Mouse (Mus musculus) embryonic fibroblast, embryonic 13.5 days (primary cell): ENCODE results near the gene Fhit. TPM values are rescaled to one million over a fixed set of nuclear protein-coding genes. Genes with fewer than 3 reads are reported as not detected.
A peak's percentile ranks its signal among the peaks of the same experiment; 100 is the strongest.

Experiments used
- H3K27ac ChIP-seq: 2 replicates; pipeline ENCODE4 v1.5.1; 2012; ENCODE audit warnings: low read length, control low read depth, inconsistent platforms; ENCODE audit not compliant: insufficient read depth
- H3K4me1 ChIP-seq: 2 replicates; pipeline ENCODE4 v1.6.1; 2011; ENCODE audit warnings: low read length; ENCODE audit not compliant: control insufficient read depth, insufficient read depth
- H3K4me3 ChIP-seq: 2 replicates; pipeline ENCODE4 v1.5.1; 2011; ENCODE audit warnings: mild to moderate bottlenecking, control low read depth, low read length; ENCODE audit not compliant: insufficient read depth
- CTCF ChIP-seq: IDR thresholded peaks from 2 replicates; pipeline ENCODE4 v1.5.1; 2011; ENCODE audit warnings: mild to moderate bottlenecking, control low read depth, low read length, moderate library complexity, borderline replicate concordance; ENCODE audit not compliant: insufficient read depth
- POLR2A ChIP-seq: IDR thresholded peaks from 2 replicates; pipeline ENCODE4 v1.6.1; 2011; ENCODE audit warnings: low read depth, mild to moderate bottlenecking, control low read depth, low read length, moderate library complexity
- polyA plus RNA-seq: library from polyadenylated mRNA; stranded (reverse); fragments of >200 nt; gene quantifications from 2 replicates; pipeline ENCODE4 v1.2.4, GENCODE M21; 2011; ENCODE audit warnings: low read depth; ENCODE audit not compliant: missing spikeins, insufficient read length

Fhit gene
- polyA plus RNA-seq, 1 experiment: 1.4 TPM

DNA sequence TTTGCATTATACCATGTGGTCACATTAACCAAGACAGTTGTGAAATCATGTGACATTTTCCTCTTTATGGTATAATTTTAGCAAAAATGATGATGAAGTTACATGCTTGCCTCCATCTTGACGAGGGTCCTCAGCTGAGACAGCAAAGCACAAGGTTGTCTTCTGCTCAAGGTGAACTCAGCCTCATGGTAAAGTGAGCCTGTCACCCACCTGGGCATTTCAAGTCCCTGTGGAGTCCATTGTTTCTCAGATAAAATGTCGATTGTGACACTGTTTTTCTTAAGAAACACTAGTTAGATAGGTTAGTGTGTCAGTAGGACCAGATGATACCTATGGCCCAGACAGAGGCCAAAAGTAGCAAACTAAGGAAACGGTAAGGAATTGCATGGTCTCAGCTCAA, 1464.7 kb downstream of the Fhit start:
- no peak for TF ChIP-seq CTCF
- TF ChIP-seq POLR2A: no peak
- Histone ChIP-seq H3K4me1 (peaks cover 20% of the 10 kb centered on the region), H3K4me3 (no peak overlapping the region), H3K27ac (no peak overlapping the region)

DNA sequence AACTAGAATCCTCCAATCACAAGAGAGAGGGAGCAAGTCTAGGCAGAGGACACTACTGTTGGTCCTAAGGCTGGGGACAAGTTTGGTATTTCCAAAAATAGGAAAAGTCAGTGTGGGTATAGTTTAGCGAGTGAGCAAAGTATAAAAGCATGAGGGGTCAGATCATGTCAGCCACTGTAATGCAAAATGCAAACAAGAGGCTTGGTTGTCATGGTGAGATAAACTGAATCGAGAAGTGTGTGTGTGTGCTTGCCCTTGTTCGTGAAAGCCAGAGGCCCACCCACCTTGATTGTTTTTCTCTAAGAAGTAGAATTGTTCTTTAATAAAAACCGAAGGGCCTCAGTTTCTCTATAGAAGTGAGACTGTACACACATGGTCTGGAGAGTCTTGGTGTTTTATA, 1465.8 kb downstream of the Fhit start:
- H3K4me1 ChIP-seq: peaks cover 20% of the 10 kb centered on the region
- no peak for TF ChIP-seq CTCF
- TF ChIP-seq POLR2A: no peak
- no peak overlapping the region for H3K4me3 ChIP-seq
- no peak overlapping the region for H3K27ac ChIP-seq

DNA sequence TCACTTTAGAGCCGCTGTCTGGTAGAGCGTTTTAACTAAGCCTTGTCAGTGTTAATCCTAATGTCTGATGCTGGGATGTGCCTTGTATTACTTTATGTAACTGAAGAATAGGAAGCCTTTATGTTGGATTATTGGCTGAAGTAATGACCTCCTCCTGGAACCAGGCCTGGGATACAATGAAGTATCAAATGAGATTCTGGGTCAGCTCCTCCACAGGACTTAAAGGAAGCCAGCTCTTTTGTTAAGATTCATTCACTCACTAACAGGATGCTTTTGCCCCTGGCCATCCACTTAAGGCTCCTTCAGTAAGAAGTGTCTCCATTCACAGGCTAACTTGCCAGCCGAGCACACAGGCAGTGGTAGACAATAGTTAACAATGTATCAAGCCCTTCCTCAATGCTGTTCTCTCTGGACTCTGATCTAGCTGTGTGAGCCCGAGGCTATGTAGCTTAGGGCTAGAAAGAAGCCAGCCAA, 1466.6 kb downstream of the Fhit start:
- no peak for TF ChIP-seq CTCF
- TF ChIP-seq POLR2A: no peak
- Histone ChIP-seq H3K27ac (no peak overlapping the region), H3K4me1 (peaks cover 20% of the 10 kb centered on the region), H3K4me3 (no peak overlapping the region)

DNA sequence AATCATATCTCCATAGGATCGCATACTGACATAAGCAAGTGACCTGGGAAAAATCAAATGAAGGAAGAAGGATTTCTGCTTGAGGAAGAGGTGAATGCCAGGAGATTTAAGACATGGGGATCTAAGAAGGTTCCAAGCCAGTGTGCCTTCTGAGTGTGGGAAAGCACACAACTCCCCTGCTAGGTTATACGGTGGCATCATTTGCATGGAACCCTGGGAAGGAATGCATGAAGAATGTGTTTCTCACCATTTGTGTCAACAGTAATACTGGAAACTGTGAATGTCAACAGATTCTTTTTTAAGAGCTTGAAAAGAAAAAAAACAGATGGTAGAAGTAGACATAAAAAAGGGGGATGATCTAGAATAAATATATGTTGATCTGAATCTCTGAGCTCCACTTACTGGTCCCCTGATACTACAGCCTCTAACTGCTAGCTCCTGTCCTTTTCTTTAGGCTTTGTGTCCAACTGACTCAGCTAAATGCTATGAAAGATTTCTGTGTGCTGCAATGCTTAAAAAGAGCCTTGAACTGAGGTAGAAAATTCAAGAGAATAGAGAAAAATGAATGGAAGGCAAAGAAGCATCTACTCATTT, 1473.1 kb downstream of the Fhit start:
- no peak overlapping the region for H3K4me3 ChIP-seq
- TF ChIP-seq POLR2A (no peak), CTCF (no peak)

DNA sequence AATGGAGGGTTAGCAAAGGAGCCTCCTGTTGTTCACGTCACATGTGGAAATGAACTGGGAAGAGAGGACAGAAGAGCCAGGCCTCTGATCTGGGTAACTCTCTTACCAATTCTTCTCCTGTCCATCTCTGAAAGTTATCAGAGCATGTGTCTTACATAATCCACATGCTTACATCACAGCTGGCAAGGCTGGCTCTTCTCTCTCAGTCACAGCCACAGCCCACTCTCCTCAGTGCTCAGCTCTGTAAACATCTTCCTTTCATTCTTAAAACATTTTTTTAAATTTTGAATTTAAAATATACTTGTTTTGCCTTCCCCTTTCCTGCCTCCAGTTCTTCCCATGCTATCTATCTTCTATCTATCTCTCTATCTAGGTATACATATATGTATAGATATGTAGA, 1477.5 kb downstream of the Fhit start:
- Histone ChIP-seq H3K27ac (no peak overlapping the region), H3K4me3 (no peak overlapping the region), H3K4me1 (peaks cover 5% of the 10 kb centered on the region)
- no peak for TF ChIP-seq CTCF
- TF ChIP-seq POLR2A: no peak

More for the DNA sequence above, 1473.1 kb downstream of the Fhit start:
- Histone ChIP-seq H3K27ac (peak overlapping the region; percentile 61; the same call in 1 of the 2 replicates), H3K4me1 (peaks cover 11% of the 10 kb centered on the region)

DNA sequence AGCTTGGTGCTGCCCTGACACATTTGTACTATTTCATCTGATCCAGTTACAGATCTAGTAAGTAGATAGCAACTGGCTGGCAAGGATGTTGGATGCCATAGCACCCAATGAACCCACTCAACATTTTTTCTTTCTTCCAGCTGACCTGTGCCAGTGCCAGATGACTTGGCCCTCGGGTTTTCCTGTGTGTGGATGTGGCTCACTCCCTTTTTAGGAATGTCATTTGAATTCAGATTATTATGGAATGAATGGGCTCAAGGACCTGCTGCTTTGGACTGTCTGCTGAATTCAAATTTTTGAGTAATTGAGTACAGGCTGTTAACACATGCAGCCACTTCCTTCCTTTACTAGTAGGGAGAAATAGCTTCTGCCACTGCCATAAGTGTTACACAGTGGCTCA, 1489.1 kb downstream of the Fhit start:
- Histone ChIP-seq H3K4me3 (no peak overlapping the region), H3K27ac (no peak overlapping the region), H3K4me1 (no peaks in the 10 kb centered on the region; the same call in none of the 2 replicates)
- TF ChIP-seq CTCF: no peak
- no peak for TF ChIP-seq POLR2A

DNA sequence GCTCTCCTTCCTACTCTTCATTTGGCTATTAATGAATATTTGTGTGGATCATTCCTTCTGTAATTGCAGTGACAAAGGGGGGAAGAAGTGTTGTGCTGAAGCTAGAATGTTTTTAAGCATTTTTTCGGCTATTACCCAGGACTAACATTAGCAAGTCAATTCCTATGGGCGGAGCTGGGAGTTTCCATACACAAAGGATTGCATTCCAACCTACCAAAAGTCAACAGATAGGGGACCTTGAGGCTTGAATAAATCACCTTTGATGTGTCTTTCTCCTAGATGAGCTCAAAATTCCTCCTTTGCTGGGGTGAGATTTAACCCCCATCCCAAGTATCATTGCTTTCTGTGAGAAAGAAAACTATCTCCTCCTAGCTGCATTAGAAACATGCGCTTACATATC, 1490.1 kb downstream of the Fhit start:
- H3K4me1 ChIP-seq: no peaks in the 10 kb centered on the region; the same call in none of the 2 replicates
- H3K27ac ChIP-seq: no peak overlapping the region
- no peak overlapping the region for H3K4me3 ChIP-seq
- TF ChIP-seq CTCF (no peak), POLR2A (no peak)

DNA sequence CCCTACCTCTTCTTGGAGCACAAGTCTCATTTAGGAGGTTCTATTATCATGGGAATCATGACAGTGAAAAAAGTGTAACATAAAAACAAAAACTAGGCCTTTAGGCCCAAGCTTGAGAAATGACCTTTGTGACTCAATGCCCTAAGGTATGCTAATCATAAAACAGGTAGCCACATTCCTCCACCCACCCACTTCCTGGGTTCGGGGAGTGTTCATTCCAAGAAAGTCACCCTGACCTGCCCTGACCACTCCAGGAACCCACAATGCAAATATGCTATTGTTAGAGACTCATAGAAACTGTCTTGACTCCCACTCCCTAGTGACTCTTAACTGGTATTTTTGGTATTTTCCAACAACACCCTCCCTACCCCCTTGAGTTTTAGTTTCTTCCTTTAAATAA, 1492.1 kb downstream of the Fhit start:
- Histone ChIP-seq H3K4me1 (no peaks in the 10 kb centered on the region; the same call in none of the 2 replicates), H3K4me3 (no peak overlapping the region), H3K27ac (no peak overlapping the region)
- TF ChIP-seq CTCF (no peak), POLR2A (no peak)

DNA sequence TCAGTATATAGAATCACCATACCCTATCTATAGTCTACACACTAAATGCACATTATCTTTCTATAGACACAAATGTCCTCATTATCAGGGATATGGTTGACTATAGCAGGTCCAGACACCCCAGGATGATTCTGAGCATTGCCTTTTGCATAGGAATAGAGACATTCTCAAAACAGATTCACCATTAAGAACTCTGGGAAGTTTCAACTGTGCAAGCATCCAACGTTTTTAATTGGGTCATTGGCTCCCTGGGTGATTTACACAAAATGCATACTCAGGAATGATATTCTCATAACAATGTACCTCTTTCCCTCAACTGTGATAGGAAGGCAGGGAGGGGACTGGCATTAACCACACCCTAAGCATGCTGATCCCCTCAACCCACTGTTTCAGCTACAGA, 1503.4 kb downstream of the Fhit start:
- Histone ChIP-seq H3K4me1 (no peaks in the 10 kb centered on the region), H3K4me3 (no peak overlapping the region), H3K27ac (no peak overlapping the region)
- TF ChIP-seq POLR2A (no peak), CTCF (no peak)

DNA sequence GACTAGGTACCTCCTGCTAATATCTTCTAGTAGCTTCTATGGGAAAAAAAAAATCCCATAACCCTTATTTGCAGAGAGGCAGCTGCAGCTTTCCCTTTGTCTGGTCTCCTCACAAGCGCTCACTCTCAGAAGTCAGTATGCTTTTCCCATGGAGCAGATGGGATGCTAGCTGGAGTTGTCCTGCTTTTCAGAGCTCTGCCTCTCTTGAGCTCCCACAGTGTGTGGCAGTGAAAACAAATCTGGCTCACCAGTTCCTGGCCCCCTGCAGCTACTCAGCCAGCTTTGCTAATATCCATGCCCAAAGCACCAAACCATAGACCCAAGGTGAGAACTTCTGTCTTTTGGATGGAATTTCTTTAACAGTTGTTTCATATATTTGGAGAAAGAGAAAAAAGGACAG, 1510.4 kb downstream of the Fhit start:
- H3K27ac ChIP-seq: no peak overlapping the region
- TF ChIP-seq POLR2A (no peak), CTCF (no peak)
- H3K4me1 ChIP-seq: no peaks in the 10 kb centered on the region
- no peak overlapping the region for H3K4me3 ChIP-seq

DNA sequence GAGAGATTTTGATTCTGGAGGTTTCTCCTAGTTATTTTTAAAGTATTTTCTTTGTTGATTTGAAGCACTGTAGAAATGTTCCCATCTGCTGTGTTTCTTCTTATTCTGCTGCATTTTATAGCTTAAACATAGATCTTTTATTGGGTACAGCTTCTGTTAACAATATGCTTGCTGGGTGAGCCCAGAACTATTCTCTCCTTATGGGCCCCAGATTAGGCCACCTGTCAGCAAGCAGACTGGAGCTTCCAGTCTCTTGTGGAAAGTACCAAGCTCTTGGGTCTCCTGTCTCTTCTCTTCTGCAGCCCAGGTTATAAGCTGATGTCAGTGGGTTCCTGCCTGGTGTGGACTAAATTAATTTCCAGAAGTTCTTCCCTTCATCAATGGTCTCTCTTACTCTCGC, 1513.4 kb downstream of the Fhit start:
- H3K4me3 ChIP-seq: no peak overlapping the region
- no peaks in the 10 kb centered on the region for H3K4me1 ChIP-seq
- no peak overlapping the region for H3K27ac ChIP-seq
- no peak for TF ChIP-seq POLR2A
- TF ChIP-seq CTCF: no peak
